Mouse (Mus musculus): ENCODE results near the gene Bbs1.

The Bbs1 gene

DNA sequence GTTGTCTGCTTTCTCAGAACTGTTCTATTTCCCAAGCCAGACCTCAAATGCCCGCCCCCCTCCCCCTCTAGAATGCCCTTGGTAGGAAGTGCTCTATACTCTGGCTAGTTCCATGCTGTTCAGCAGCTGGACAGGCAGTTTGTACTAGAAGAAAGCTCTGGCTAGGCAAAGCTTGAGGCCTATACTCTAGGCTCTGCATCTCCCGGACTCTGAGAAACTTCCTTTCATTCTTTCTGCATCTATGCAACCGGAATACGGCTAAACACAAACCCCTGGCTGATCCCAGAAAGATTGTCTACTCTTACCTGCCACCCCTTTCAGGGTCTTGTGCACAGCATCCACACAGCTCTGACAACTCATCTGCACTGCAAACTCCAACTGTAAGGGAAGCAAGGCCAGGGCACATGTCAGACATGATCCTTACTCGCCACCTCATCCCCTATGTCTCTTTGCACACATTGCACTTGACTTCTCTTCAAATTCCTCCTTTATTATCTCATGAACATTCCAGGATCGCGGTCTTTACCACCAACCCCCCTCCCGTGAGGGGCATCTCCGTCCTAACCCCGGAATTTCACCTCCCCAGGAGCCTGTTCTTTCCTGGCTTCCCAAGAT is 67.8 kb downstream of the Bbs1 start:
- no peak for DNase-seq (ENCODE audit: extremely low spot score, low read depth, low spot score)

DNA sequence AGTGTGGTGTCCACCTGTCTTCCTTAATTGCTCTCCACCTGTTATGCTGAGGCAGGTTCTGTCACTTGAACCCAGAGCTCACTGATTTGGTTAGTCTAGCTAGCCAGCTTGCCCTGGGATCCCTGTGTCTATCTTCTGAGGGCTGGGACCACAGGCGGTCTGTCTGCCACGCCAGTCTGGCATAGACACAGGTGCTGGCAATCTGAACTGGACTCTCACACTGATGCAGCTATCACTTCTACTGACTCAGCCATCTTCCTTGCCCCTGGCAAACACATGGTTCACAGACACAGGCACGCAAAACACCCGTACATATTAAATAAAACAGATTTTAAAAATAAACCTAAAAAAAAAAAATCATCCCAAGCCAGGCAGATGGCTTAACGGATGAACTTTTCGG is 69.4 kb downstream of the Bbs1 start:
- DNase-seq (ENCODE audit: extremely low spot score, low read depth, low spot score) = no peak
